Mouse (Mus musculus): ENCODE results near the gene Adgre5.
A peak's percentile ranks its signal among the peaks of the same experiment; 100 is the strongest.

Adgre5 gene

DNA sequence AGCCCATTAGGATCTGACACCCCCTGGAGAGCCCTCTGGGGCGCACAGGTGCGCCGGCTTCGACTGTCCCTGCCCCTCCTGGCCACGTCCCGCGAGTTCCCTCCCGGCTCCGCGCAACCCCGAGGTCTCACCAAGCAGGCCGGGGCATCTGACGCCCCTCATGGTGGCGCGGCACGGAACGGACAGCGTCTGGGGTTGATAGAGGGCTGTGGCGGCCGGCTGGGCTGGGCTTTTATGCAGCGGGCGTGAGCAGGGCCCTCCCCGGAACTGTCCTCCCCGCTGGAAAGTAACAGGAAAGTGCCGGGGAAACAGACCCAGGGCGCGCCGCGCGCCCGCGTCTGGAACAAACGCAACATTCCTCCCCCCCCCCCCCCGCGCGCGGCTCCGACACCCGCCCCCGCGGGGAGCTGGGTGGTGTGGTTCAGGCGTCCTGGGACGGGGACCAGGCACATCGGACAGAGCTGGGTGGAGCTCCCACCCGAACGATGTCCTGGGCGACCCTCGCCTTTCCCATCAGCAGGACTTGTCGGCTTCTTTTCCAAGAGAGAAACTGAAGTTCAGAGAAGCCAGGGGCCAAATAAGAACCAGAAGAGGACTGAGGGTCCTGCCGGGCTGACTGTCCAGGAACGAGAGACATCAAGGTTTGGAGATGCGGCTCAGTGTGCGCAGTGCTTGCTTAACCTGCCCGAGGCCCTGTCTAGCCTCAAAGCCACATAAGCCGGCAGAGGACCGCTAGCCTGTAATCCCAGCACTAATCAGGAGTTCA, at the start of gene Adgre5:
TSS of gene Adgre5 (minus strand) at position 351 of the 766 bp plus-strand sequence.
- DNase-seq (ENCODE audit: low spot score in 2 of 2) = peak; percentile 51 to 75

DNA sequence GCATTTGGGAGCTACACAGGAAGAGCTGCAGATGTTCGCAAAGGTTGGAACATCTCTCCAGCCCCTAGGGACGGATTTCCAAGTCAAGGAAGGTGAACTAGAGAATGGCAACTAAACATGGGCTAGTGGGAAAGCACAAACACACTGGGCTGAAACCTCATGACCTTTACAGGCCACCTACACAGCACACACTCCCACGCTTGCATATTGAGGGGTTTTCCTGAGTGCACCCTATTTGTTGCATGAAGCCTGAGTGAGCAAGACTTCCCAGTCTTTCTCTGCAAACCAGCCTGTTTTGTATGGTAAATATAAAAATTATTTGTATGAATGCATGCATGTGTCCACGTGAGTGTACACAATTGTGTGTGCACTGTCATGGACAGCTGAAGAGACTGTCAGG, 48.7 kb upstream of the Adgre5 start:
- DNase-seq (ENCODE audit: low spot score in 2 of 2) = no peak

DNA sequence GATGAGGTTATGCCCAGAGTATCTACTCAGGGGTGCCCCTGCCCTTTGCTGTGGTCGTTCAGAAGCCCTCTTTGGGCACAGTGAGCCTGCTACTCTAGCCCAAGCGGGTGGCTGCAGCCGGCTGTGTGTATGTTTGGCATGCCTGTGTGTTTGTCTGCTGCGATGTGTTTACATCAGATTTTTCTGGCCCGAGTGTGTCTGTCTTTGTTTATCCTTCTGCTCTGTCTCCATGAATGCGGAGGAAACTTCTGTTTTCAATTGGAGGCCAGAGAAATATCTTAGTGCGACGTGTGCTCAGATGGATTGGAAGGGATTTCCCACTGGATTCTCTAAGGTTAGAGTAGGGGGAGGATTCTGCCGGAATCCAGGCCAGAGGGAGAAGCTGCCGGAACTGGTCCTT, 43.9 kb upstream of the Adgre5 start:
- DNase-seq (ENCODE audit: low spot score in 2 of 2) = no peak

DNA sequence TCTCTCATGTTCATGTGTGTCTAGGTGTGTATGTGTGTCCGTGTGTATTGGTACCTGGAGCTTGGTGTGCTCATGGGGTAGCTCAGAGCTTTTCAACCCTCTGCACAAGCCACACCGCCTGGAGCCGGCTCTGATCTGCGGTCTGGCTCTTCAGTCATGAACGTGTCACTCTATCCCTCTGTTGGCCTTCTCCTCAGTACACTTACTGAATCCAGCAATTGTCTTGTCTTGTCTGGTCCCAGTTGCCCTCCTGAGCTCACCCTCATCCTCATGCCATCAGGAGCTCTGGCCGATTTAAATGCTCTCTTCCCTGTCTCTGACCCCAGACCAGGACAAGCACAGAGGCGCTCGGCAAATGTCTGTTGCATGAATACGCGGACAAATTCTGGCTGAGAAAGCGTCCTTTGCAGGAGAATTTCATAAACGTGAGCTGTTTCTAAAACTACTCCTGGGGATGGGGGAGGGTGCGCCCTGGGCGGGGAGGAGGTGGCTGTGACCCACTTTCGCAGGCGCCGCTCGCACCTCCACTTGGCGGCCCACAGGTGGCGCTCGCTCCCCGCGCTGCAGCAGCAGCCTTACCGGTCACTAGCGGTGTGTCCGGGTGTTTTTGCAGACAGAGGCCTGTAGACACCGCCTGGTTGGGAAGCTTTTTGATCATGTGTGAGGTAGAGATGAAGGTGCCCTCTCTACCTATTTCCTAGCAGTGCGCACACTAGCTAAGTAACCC, 41.9 kb upstream of the Adgre5 start:
- peak; percentile 70 to 81 for DNase-seq (ENCODE audit: low spot score in 2 of 2)

DNA sequence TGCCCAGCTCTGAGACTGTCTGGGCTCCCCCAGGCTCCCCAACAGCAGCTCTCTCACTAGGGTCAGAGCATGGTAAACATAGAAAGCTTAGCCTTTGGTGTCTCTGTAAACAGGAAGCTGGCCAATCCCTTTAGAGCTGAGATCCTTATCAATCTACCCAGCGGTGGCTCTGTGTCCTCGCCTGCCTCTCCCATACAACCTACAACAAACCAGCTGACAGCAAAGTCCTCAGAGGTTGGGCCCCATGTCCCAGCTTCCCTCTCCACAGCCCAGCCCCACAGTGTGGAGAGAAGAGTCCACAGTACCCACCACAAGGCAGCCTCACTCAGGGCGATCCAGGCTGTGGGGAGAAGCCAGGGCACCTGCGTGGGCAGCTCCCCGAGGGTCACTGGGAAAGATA, 38.5 kb upstream of the Adgre5 start:
- no peak for DNase-seq (ENCODE audit: low spot score in 2 of 2)

DNA sequence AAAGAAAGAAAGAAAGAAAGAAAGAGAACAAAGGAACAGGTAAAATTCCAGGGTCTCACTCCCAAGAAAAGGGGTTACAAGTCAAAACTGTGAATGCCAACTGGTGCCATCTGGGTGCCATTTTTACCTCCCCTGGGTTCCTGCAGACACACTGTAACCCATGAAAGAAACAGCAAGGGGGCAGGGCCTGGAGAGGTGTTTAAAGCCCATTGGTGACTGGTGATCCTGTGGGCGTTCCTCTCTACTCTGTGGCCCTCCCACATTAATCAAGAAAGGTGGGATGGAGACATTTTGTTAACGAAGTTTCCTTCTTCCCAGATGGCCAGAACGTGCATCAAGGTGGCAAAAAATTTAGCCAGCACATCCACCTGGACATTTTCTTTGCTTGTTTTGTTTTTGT, 36.9 kb upstream of the Adgre5 start:
- no peak for DNase-seq (ENCODE audit: low spot score in 2 of 2)

DNA sequence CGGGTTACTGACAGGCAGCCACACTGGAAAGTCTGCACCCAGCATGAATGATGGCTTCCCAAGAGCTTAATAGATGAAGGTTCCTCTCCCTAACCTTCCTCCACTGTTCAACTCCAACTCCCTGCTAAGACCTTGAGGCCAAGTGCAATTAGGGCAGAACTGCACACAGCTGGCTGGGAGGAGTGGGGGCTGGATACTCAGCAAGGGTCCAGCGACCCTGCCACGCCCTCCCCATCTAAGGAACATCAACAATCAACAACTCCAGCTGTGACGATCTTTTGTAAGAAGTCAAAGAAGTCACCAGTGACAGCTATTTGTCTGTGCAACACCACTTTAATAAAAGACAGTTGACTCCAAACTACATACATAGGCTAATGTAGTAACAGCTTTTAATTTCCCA, 35.5 kb upstream of the Adgre5 start:
- DNase-seq (ENCODE audit: low spot score in 2 of 2) = no peak

DNA sequence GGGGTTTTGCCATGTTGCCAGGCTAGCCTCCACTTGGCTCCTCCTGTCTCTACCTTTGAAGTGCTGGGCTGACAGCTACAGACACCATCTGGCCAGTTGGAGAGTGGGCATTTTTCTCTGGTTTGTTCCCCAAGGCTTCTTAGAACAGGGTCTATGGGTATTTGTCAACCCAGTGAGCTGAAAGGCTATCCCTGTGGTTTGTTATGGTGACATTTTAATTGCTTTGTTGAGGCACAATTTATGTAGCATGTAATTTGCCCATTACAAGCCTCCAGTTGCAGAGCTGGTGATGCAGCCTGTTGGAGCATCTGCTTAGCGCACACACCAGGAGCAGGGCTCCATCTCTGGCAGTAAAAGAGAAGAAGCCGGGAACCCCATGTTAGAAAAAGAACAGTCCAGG, 33.1 kb upstream of the Adgre5 start:
- DNase-seq (ENCODE audit: low spot score in 2 of 2) = no peak

DNA sequence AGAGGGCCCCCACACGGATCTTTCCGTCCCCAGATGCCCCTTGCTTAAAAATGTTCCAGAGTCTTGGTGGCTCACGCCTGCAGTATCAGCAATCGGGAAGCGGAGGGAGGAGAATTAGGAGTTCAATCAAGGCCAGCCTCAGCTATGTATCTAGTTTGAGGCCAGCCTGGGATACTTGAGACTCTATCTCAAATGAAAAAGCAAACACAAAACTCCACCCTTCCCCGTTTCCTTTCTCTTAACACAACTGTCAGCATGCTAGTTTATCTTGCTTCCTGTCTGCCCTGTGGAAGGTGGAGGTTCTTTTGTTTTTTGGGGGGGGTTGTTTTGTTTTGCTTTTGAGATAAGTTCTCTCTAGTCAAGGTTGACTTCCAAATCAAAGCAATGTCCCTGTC, 32.3 kb upstream of the Adgre5 start:
- DNase-seq (ENCODE audit: low spot score in 2 of 2) = no peak

DNA sequence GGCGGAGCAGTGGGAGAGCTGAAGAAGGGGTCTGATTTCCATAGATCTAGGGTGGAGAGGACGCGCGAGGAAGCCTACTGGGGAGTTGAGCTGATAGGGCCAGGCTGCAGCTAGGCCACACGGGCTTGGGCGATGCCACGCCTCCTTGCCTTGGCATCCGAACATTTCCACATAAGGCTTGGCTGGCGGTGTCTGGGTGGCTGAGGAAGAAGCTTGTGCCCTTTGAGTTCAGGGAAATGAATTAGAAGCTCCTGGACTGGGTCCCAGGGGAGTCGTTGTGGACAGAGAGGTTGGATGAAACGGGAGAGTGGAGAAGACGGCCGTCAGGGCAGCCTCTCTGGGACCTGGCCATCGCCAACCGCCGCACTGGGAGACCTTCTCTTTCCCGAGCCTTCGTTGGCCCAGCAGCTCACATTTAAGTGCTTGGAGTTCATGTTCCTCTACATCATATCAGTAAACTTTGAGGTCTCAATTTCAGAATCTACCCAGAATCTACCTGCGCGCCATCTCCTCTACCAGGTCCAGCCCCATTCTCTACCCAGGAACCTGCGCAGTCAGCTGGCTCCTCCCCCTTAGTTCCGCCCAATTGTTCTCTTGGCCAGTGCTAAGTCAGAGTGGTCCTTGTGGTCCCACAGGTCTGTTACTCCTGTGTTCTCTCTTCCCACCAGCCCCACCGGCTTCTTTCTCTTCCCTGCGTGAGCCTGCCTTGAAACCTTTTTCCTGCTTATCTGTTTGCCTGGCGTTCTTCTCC, 31.8 kb upstream of the Adgre5 start:
- peak in 1 of 2 experiments; percentile 58 for DNase-seq (ENCODE audit: low spot score in 2 of 2)

DNA sequence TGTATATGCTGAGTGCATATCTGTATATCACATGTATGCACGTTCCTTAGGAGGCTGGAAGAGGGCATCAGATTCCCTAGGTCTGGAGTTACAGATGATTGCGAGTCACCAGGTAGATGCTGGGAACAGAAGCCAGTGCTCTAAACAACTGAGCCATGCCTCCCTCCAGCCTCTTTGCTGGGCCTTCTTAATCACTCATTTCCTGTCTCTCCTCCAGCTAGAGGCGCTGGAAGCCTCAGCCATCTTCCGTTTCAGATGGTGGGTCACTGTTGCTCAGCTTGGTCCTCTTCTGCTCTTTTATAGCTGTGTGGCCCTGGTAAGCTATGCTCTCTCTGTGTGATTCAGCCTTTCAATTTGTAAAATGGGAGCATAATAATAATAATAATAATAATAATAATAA, 30.7 kb upstream of the Adgre5 start:
- DNase-seq (ENCODE audit: low spot score in 2 of 2) = no peak

DNA sequence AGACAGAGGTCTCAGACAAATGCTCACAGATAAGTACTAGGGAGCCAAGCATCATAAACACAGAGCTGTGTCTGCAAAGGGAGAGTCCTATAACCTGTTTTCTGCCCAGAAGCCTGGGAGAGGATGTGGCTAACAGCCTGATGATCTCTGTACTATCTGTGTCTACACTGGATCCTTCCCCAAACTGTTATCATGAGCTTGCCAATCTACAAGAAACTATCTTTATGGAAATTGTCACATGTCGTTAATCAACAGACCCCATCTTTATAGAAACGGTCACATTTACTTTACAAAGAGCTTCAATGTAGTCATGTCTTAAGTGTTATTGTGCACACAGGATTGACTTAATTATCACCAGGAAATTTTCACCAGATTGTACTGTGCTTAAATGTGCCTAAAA, 29.5 kb upstream of the Adgre5 start:
- DNase-seq (ENCODE audit: low spot score in 2 of 2) = no peak

DNA sequence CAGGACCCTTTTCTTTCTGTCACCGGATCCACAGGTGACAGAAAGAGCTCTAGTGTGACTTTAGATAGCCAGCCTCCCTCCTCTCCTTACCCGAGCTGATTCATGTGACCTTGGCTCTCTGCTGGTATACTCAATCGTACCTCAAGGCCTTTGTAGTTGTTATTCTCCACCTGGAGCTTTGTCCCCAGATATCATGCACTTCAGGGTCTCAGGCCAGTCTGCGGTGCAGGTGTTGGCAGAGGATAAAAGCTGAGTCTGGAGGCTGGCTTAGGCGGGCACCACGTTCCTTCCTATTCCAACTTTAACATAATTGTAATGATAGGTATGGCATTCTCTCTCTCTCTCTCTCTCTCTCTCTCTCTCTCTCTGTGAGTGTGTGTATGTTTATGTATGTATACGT, 28.6 kb upstream of the Adgre5 start:
- no peak for DNase-seq (ENCODE audit: low spot score in 2 of 2)

DNA sequence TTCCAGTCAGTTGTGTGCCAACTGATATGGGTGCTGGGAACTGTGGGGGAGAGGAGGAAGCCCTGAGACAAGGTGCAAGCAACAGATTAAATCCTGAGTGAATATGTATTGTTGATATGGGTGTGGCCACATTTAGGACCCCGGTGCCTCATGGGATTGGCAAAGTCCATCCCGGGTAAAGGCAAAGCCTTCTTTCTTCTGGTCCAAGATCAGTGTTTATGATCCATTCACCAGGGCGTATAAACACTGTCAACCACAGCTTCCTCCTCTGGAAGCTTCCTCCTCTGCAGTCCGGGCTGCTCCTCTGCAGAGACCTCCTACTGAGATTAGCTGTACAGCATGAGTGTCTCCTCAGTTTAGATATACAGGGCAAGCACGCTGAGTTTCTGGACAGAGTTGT, 27.4 kb upstream of the Adgre5 start:
- no peak for DNase-seq (ENCODE audit: low spot score in 2 of 2)

DNA sequence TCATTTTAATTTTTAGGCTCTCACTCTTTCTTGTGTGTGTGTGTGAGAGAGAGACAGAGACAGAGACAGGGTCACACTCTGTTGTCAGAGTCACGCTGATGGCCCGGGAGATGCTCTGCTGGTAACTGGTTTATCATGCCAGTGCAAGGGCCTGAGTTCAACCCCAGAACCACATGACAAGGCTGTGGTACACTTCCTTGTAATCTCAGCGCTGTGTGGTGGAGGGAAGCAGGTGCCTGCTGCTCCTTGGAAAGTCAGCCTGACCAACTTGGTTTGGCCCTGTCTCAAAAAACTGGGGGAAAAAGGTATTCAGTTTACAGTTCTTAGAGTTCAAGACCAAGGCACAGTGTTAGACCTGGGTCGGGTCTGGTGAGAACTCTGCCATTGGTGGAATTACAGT, 26.3 kb upstream of the Adgre5 start:
- no peak for DNase-seq (ENCODE audit: low spot score in 2 of 2)

DNA sequence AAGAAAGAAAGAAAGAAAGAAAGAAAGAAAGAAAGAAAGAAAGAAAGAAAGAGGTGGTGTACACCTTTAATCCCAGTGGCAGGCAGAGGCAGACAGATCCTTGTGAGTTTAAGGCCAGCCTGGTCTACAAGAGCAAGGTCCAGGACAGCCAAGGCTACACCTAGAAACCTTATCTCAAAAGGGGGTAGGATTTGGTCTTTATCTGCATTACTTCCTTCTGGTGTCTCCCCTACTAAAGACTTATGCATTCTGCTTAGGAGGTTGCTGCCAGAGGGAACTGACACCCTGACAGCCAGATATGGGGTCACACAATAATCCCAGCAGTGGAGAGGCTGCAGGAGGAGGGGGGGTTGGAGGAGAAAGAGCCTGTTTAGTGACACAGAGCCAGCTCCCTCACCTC, 24.5 kb upstream of the Adgre5 start:
- DNase-seq (ENCODE audit: low spot score in 2 of 2) = no peak

DNA sequence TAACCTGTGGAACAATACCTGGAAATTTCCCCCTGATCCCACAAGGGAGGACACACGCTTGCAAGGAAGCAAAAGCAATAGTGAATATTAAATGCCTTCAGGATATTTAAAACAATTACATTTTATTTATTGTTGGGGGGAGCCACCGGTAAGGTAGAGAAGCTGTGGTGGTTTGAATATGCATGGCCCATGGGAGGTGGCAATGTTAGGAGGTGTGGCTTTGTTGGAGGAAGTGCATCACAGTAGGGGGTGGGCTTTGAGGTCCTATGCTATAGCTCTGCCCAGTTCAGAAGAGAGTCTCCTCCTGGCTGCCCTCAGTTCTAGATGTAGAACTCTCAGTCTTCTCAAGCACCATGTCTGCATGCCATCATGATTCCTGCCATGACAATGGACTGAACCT, 23.6 kb upstream of the Adgre5 start:
- no peak for DNase-seq (ENCODE audit: low spot score in 2 of 2)

DNA sequence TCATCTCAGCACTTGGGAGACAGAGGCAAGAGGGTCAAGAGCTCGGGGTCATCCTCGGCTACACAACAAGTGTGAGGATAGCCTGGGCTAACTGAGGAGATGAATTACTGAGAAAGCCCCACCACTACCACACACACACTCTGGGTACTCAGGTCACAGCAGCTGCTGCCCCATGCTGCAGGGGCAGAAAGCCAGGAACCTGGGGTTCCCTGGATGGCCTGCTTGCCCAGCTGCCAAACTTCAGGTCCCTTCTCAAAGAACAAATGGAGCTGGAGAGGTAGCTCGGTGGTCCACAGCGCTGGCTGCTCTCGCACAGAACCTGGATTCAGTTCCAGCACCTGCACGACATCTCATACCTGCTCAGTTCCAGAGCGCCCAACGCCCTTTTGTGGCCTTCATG, 23.0 kb upstream of the Adgre5 start:
- no peak for DNase-seq (ENCODE audit: low spot score in 2 of 2)

DNA sequence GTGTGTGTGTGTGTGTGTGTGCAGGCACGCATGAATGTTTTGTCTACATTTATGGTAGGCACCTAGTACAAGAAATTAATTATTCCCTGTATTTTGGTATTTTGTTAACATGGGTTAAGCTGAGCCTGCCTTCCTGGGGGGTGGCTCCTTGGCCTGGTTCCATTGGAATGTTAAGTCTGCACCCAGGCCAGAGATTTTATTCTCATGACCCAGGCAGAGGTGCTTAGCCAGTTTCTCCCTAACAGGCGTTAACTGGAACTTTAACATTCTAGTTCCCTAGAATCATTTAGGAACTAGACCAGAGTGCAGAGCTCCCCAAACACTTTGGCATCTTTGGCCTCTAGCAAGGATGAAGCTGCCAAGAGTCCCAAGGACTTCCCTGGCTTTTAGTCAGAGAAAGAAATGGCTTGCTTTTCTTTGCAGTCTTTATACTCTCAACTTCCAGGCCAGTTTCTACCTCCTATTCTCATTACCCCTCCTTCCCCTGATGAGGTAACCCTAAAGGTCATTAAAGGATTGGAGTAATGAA, 18.2 kb upstream of the Adgre5 start:
- peak in 1 of 2 experiments; percentile 16 for DNase-seq (ENCODE audit: low spot score in 2 of 2)

DNA sequence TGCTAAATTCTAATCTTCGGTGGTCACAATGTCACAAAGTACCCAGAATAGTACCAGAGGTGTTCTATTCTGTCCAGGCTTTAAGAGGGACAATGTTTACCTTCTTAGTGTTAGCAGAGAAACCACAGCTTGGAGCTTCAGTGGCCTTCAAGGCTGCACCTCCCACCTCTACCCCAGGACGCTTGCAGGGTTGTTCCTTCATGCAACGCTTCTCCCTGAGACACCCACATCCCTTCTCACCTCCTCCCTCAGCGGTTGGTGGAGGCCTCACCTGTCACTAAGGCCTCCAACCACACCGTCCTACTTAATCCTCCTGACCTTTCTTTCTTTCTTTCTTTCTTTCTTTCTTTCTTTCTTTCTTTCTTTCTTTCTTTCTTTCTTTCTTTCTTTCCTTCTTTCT, 17.2 kb upstream of the Adgre5 start:
- DNase-seq (ENCODE audit: low spot score in 2 of 2) = no peak

DNA sequence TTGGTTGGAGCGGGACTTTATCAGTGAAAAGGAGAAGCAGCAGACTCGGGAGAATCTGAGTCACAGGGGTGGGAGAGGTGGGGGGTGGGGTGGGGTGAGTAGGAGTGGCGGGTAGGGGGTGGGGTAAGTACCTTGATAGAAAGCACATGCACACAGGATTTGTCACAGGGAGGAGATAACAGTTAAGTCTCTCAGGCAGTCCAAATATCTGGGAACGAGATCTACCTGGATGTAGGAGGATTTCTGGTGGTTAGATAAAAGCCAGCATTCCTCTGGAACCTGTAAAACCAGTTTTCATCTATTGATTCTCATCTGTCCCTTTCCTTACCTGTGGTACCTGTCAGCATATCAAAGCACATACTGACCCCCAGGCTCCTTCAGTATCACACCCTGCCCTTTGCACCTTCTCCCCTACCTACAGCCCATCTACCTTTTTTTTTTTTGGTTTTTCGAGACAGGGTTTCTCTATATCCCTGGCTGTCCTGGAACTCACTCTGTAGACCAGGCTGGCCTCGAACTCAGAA, 16.0 kb upstream of the Adgre5 start:
- no peak for DNase-seq (ENCODE audit: low spot score in 2 of 2)

DNA sequence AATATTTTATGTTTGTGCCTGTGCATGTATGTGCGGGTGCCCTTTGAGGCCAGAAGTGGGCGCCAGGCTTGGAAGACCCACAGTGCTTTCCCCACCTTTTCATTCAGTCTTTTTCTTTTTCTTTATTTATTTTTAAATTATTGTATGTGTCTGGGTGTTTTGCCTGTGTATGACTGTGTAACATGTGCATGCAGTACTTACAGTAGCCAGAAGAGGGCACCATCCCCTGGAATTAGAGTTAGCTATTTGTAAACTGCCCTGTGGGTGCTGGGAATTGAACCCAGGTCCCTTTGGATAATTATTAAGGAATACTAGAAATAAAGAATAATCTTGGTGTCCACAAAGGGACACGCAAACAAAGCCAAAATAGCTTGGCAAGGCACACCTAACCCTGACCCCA, 15.1 kb upstream of the Adgre5 start:
- no peak for DNase-seq (ENCODE audit: low spot score in 2 of 2)

Data from urinary bladder, postnatal 36 days (tissue).